Mouse (Mus musculus): ENCODE measurements at regions not wholly inside any gene's neighbourhood (a gene's known extent, or its start where the extent isn't known, plus 50 kb on each side); places are given as distances from the start of the nearest gene placed in this dataset.

DNA sequence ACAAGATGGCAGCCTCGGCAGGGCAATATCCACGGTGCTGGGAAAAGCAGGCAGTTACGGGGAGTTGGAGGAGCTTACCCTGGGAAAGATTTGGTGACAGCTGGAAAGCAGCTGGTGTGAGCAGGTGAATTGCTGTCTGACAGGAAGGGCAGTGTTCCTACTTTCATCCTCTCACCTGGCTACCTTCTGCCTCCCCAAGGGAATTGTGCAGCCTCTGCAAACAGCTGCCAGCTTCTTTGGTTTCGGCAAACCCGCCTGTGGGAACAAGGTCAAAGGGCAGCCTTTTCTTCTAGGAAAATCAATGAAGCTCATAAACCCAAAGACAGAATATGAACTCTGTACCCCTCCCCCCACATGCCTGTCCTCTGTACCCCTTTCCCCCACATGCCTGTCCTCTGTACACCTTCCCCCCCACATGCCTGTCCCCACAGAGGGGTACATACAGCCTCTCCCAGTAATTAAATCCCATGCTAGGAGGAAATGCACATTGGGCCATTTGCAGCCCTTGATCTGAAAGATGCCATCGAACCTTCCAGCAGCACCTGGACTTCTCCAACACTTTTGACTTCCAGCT lies 102.3 kb upstream of the Xylt1 start:
- no peak for DNase-seq

DNA sequence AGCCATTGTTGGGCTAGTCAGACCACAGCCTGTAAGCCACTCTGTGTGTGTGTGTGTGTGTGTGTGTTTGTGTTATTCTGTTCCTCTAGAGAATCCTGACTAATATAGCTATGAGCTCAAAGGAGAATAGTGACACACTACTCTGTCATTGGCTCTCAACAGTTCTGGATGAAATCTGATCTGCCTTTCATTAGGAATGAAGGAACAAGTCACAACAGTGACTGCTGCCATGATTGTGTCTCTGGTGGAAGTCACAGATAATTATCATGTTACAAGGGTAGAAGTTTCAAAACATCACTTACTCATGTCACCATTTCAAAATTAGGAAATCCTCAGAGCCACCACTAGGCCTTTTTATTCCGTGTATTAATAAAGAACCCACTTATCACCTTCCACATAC lies 98.6 kb upstream of the Xylt1 start:
- DNase-seq: no peak

DNA sequence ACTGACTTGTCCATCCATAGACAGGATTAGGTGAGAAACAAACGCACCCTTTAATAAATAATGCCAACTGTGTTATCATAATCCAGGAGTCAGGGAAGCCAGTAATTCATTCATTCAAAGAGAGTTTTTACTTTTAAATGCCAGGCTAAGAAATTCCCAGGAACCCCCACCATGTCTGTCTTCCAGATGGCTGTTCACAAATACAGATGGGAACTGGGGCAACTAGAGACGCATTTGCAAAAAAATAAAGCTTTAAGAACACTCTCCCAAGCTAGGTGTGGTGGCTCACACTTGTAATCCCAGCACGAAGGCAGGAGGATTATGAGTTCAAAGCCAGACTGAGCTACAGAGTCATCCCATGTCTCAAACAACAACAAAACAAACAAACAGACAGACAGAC lies 95.6 kb upstream of the Xylt1 start:
- DNase-seq: no peak

DNA sequence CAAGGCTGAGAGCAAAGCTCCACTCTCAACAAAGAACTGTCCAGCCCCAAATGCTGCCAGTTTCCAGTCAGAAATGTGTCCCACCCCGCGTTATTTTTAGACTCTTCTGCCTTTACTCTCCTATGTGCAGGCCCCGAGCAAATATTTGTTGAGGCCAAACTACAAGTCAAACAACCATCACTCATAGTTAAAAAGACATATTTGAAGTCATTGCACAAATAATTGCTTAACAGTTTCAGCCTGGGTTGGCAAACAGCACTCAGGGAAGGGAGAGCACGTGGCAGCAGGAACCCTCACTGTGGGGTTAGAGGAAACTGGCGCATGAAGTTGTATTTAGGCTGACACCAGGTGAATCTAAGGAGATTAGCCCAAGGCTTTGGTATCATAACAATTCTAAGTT lies 94.8 kb upstream of the Xylt1 start:
- DNase-seq: no peak

DNA sequence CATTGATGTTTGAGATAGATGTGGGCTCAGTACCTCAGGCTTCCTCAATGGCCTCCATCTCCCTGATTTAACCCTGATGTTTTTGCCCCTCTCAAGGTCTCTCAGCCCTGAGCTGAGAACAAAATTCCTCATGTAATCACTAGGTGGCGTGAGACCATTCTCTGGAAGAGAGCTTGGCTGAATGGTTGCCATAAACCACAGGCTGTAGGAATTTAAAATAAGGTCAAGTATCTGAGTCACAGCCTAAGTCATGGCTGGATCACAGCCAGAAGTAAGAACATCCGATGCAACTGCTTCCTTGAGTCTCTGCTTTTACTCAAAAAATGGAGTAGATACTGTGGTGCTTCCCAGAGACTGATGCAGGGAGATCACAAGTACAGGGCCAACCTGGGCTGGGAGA lies 77.1 kb upstream of the Xylt1 start:
- no peak for DNase-seq

DNA sequence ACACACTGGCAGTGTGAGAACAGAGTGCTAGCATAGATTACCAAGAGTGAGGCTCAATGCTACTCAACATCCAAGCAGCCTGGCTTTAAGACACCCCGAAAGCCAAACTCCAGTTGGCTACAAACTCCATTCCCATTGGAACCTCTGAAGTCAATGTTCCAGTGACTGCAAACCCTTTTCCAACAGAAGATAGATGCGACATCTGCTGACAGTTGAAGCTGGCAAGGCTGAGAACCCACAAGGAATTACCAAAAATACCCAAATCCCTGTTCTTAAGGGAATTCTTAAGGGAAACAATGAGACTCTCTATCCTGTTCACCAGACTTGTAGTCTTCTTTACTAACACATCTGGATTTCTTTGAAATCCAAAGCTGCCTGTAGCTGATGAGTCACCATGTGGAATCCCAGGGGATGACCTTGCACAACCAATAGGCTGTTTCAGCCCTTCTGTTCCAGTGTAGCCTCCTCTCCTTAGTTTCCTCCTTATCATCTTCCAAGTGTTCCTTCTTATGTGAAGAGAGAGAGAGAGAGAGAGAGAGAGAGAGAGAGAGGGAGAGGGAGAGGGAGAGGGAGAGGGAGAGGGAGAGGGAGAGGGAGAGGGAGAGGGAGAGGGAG lies 70.1 kb upstream of the Xylt1 start:
- no peak for DNase-seq

DNA sequence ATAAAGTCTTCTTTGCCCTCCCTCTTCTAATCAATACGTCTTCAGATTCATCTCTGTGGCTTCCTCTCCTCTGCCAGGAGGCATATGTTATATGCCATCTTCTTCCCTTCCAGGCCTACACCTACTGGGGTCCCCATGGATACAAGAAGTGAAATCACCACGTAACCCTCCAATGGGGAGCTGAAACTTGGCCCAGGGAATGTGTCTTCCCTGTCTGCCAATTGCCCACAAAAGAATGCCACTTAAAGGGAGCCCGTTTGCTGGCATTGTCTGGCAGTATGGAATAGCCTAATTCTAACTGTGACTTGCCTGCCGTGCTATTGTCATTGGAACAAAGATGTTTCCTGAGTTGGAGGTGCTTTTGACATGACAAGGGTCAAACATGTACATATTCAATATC lies 69.5 kb upstream of the Xylt1 start:
- DNase-seq: no peak

DNA sequence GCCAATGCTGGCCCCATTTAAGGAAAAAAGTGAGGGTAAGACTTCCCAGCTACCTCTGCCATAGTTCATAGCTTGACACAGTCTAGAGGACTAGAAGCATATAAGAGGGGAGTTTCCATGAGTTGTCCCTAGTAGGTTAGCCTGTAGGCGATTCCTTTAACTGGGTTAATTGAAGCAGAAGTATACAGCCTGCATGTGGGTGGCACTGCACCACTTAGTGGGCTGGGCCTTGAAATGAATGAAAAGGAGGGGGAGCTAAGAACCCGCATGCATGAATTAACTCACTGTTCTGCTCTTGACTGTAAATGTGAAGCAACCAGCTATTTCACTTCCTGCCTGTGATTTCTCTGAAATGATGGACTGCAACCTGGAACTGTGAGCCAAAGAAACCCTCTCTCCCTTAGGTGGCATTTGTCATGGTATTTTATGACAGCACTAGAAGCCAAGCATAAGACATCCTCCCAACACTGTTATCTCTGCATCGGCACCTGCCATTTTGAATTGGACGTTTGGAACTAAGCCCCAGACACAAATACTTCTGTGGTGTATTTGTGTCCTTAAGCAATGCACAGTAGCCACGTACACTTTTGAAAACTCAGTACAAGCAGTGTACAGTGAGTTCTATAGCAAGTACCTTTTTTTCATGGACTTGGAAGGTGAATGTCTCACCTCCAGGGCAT lies 64.5 kb upstream of the Xylt1 start:
- DNase-seq: no peak

DNA sequence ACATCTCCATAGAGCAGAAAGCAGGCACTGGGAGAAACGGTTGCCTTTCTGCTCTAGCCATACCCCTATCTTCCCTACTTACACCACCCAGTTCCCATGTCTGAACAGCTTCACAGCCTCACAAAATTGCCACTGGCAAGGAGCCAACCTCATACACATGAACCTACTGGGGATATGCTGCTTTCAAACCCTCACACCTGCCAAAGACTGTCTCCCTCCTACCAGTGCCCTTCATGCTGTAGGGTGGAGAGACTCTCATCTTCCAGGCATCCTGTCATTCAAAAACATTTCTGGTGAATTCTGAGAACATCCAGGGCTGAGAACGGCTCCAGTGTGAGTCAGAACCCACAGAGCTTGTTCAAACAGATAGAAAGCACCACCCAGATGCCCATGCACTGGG lies 63.4 kb upstream of the Xylt1 start:
- no peak for DNase-seq

DNA sequence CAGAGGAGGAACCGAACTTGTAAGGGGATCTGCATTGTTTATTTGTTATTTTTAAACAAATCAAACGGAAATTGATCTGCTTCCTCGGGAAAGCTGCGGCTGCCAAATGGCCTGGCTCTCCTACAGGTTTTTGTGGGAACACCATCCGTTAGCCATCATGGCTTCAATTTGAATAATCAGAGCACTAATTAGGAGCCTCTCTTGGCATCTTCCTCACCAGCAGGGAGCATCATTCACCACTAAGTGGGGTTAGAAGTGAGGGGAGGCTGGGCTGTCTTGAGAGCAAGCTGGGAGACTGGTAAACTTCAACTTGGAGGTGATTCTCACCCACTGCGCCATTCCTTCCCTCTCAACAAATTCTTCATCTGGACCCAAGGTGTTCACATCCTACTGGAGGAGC lies 60.2 kb upstream of the Xylt1 start:
- no peak for DNase-seq

Data from thymus, postnatal 25 days (tissue).